In the genomic region with DNA sequence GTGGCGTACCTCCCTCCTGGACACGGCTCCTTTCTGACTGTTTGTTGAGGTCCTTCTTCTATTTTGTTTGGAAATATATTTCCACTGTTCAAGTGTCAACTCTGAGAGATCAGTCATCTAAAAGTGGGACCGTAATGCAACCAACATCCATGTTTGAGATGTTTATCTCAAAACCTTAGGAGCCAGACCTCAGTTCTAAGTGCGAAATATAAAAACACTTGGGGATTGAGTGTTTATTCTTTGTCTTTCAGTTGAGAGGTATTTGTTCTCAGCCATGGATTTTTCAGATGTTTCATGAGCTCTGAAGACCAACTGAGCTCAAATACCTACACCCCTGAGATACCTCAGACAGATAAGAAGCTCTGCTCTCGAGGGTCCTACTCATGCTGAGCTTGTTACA, we compare ENCODE assay signal across 15 mouse cellular contexts.
"Had no signal": no experiment of that assay in that cellular context is flagged by ENCODE, and none has a peak within 500 bp of the region (broad histone marks: within the 10 kb centered on the region; RNA-seq: fewer than 3 reads in every experiment).

No protein-coding gene starts in this region.

- H3K27ac ChIP-seq: liver, embryonic 13.5 days; liver, embryonic 15.5 days; midbrain, embryonic 10.5 days; midbrain, embryonic 12.5 days; neural tube, embryonic 13.5 days; neural tube, embryonic 15.5 days had no signal

- H3K9me3 ChIP-seq: liver, embryonic 13.5 days; liver, embryonic 15.5 days; midbrain, embryonic 10.5 days; midbrain, embryonic 12.5 days; neural tube, embryonic 13.5 days; neural tube, embryonic 15.5 days had no signal

- H3K4me3 ChIP-seq: liver, embryonic 13.5 days; liver, embryonic 15.5 days; midbrain, embryonic 10.5 days; midbrain, embryonic 12.5 days; myocyte; neural tube, embryonic 13.5 days; neural tube, embryonic 15.5 days had no signal

- H3K4me1 ChIP-seq: liver, embryonic 13.5 days; liver, embryonic 15.5 days; midbrain, embryonic 10.5 days; midbrain, embryonic 12.5 days; neural tube, embryonic 13.5 days; neural tube, embryonic 15.5 days had no signal

- H3K36me3 ChIP-seq: liver, embryonic 13.5 days; liver, embryonic 15.5 days; midbrain, embryonic 10.5 days; midbrain, embryonic 12.5 days; neural tube, embryonic 13.5 days; neural tube, embryonic 15.5 days had no signal

- H3K27me3 ChIP-seq: liver, embryonic 13.5 days; liver, embryonic 15.5 days; midbrain, embryonic 12.5 days; neural tube, embryonic 13.5 days; neural tube, embryonic 15.5 days had no signal

- DNase-seq: liver, embryonic 13.5 days; liver, postnatal 0 days; lung, embryonic 14.5 days; right cerebral cortex, adult 18-20 months; right cerebral cortex, postnatal 25 days; right cerebral cortex, postnatal 4 days; spleen, adult 18-20 months; thymus, adult 18-20 months; thymus, postnatal 36 days had no signal
